22 mouse cellular contexts compared by ENCODE assay signal in genomic region chr5:147021546-147022265, GRCm38 (mm10). TPM values are rescaled to one million over a fixed set of nuclear protein-coding genes. Genes with fewer than 3 reads are reported as not detected.
DNase-seq lines count a peak whose midpoint lies in the region; ATAC-seq and TF ChIP-seq lines count a peak whose summit lies in the region.
"Had no signal": no experiment of that assay in that cellular context is flagged by ENCODE, and none has a peak within 500 bp of the region (broad histone marks: within the 10 kb centered on the region; RNA-seq: fewer than 3 reads in every experiment).

No protein-coding gene starts in this region.

- H3K9me3 ChIP-seq in hindbrain, embryonic 16.5 days (ENCODE audit: control insufficient read depth, low read length), result no peaks in the 10 kb centered on the region
- H3K9me3 ChIP-seq: embryonic facial prominence, embryonic 15.5 days; forebrain, embryonic 10.5 days; G1E; heart, embryonic 10.5 days; midbrain, embryonic 10.5 days had no signal

- no peak for TF ChIP-seq CTCF in layer of hippocampus, adult 2 months (conservative IDR thresholded peaks at IDR 0.05)

- peak; percentile 75 for ATAC-seq in inflammation-experienced regulatory T-cells, adult 6 months
- no peak for ATAC-seq in hindbrain, embryonic 16.5 days

- H3K4me3 ChIP-seq in layer of hippocampus, adult 2 months, result no peak overlapping the region
- H3K4me3 ChIP-seq in hindbrain, embryonic 16.5 days (ENCODE audit: low read length), result no peak overlapping the region
- H3K4me3 ChIP-seq: embryonic facial prominence, embryonic 15.5 days; forebrain, embryonic 10.5 days; heart, embryonic 10.5 days; midbrain, embryonic 10.5 days had no signal

- 72% methylated on average over 5 of the region's 5 CpGs for WGBS in hindbrain, embryonic 16.5 days

- H3K4me1 ChIP-seq in hindbrain, embryonic 16.5 days (ENCODE audit: control insufficient read depth, insufficient read depth, low read depth, low read length), result no peaks in the 10 kb centered on the region
- H3K4me1 ChIP-seq: embryonic facial prominence, embryonic 15.5 days; heart, embryonic 10.5 days; midbrain, embryonic 10.5 days had no signal

- no peaks in the 10 kb centered on the region for H3K36me3 ChIP-seq in hindbrain, embryonic 16.5 days (ENCODE audit: control insufficient read depth, insufficient read depth, low read length)

- H3K27ac ChIP-seq in layer of hippocampus, adult 2 months, result 0 out of 2 replicates have a peak overlapping the region, but pooled peaks have one; percentile 18
- no peak overlapping the region for H3K27ac ChIP-seq in hindbrain, embryonic 16.5 days (ENCODE audit: low read depth, low read length)
- H3K27ac ChIP-seq: embryonic facial prominence, embryonic 15.5 days; forebrain, embryonic 10.5 days; heart, embryonic 10.5 days; midbrain, embryonic 10.5 days; stomach, postnatal 0 days had no signal

- H3K9ac ChIP-seq in hindbrain, embryonic 16.5 days (ENCODE audit: low read depth, low read length), result no peak overlapping the region
- H3K9ac ChIP-seq: embryonic facial prominence, embryonic 15.5 days had no signal

- no peak overlapping the region for H3K4me2 ChIP-seq in hindbrain, embryonic 16.5 days (ENCODE audit: low read length)
- H3K4me2 ChIP-seq: embryonic facial prominence, embryonic 15.5 days had no signal

- no peaks in the 10 kb centered on the region for H3K27me3 ChIP-seq in hindbrain, embryonic 16.5 days (replicated peaks; ENCODE audit: control insufficient read depth, insufficient read depth, low read length)
- H3K27me3 ChIP-seq: embryonic facial prominence, embryonic 15.5 days had no signal

- peak; percentile 54 to 55 for DNase-seq in cerebellum, adult 18-20 months
- no peak for DNase-seq in cerebellum, postnatal 4 days (ENCODE audit: low spot score in 2 of 2)
- no peak for DNase-seq in layer of hippocampus, adult 2 months (ENCODE audit: low spot score in 2 of 2)
- DNase-seq in layer of hippocampus, postnatal 14 days (ENCODE audit: low spot score in 2 of 2), result no peak
- DNase-seq in brain, adult 2 months (ENCODE audit: low read depth, low spot score), result peak; percentile 84
- DNase-seq in MN1 (ENCODE audit: low spot score), result no peak
- DNase-seq: adrenal gland, adult 8-10 months; B cell, adult 2 months; heart, postnatal 14 days; layer of hippocampus, postnatal 36 days; left cerebral cortex, postnatal 4 days; lung, adult 18-20 months; lung, postnatal 36 days; thymus, postnatal 36 days had no signal

RNA-seq across cellular contexts. Expression of gene Lnx2, which starts 54.7 kb away (rescaled TPM):
- total RNA-seq in layer of hippocampus, adult 2 months (2021), result 1 to 10 TPM; 5.5 to 6.6 TPM
- total RNA-seq in layer of hippocampus, postnatal 14 days (2021), result 1 to 10 TPM; 5.2 to 6.1 TPM
- 10 to 100 TPM; 21.4 to 30.5 (median 28.0) TPM for polyA plus RNA-seq in inflammation-experienced regulatory T-cells, adult 6 months (2017; shearing (Covaris generic))
- 4.5 and 6.2 TPM in 2 replicates for polyA plus RNA-seq in hindbrain, embryonic 16.5 days (2015; fragmentation: Nextera tagmentation; extraction: Ambion mirVana)

RNA-seq across cellular contexts. Expression of gene Polr1d, which starts 55.1 kb away (rescaled TPM):
- total RNA-seq in layer of hippocampus, adult 2 months (2021), result 10 to 100 TPM; 63.1 to 69.7 TPM
- 10 to 100 TPM; 62.4 to 75.0 TPM for total RNA-seq in layer of hippocampus, postnatal 14 days (2021)
- polyA plus RNA-seq in inflammation-experienced regulatory T-cells, adult 6 months (2017; shearing (Covaris generic)), result 100 to 1,000 TPM; 137 to 194 (median 168) TPM
- 96.0 and 105 TPM in 2 replicates for polyA plus RNA-seq in hindbrain, embryonic 16.5 days (2015; fragmentation: Nextera tagmentation; extraction: Ambion mirVana)

RNA-seq across cellular contexts. Expression of gene Mtif3, which starts 58.1 kb away (rescaled TPM):
- total RNA-seq in layer of hippocampus, adult 2 months (2021), result 10 to 100 TPM; 20.1 to 20.3 TPM
- total RNA-seq in layer of hippocampus, postnatal 14 days (2021), result 10 to 100 TPM; 18.1 to 19.3 TPM
- polyA plus RNA-seq in inflammation-experienced regulatory T-cells, adult 6 months (2017; shearing (Covaris generic)), result 10 to 100 TPM; 44.4 to 59.1 (median 50.4) TPM
- polyA plus RNA-seq in hindbrain, embryonic 16.5 days (2015; fragmentation: Nextera tagmentation; extraction: Ambion mirVana), result 24.8 and 29.2 TPM in 2 replicates

Comparison
In these comparisons a context has a peak if more than half of its experiments do, and no peak if none do; other contexts are left out.
1. DNase-seq: peak in cerebellum, adult 18-20 months (2 of 2) and brain, adult 2 months (single experiment); none in cerebellum, postnatal 4 days (0 of 2), layer of hippocampus, adult 2 months (0 of 2), layer of hippocampus, postnatal 14 days (0 of 2) and MN1 (single experiment).